Mouse (Mus musculus) liver, embryonic 14.5 days (tissue): ENCODE results near the gene Ankdd1b. TPM values are rescaled to one million over a fixed set of nuclear protein-coding genes. Genes with fewer than 3 reads are reported as not detected.

Experiments used
- ATAC-seq: fragments of 200-750 bp; cut with Nextera tagmentation; 2 replicates; pipeline ENCODE4 v1.8.0; 2017; ENCODE audit warnings: moderate number of reproducible peaks, mild to moderate bottlenecking, moderate library complexity; ENCODE audit not compliant: insufficient read depth
- DNase-seq, 3 experiments: peaks; one replicate each; pipeline ENCODE4 v3.0.0-alpha.2; 2012 to 2013; ENCODE audit warnings: low read depth in 3 of 3, low spot score in 3 of 3
- H3K27ac ChIP-seq: fragments of 300-500 bp; sonication (generic); 2 replicates; pipeline ENCODE4 v1.5.1; 2014; ENCODE audit warnings: moderate library complexity, mild to moderate bottlenecking, control low read depth, inconsistent platforms
- H3K27me3 ChIP-seq: fragments of 300-500 bp; sonication (generic); 2 replicates; pipeline ENCODE4 v1.6.1; 2014; ENCODE audit warnings: mild to moderate bottlenecking, low read length, moderate library complexity; ENCODE audit not compliant: control insufficient read depth, insufficient read depth
- H3K36me3 ChIP-seq: fragments of 300-500 bp; sonication (generic); replicated peaks from 2 replicates; pipeline ENCODE4 v1.6.1; 2014; ENCODE audit warnings: low read depth; ENCODE audit not compliant: control insufficient read depth, insufficient read depth
- H3K4me1 ChIP-seq, 2 experiments: fragments of 200-500 bp in 1 of 2; fragments of 300-500 bp in 1 of 2; sonication (generic) in 1 of 2; replicated peaks; 2 replicates each; pipeline ENCODE4 v1.6.1; 2012 to 2014; ENCODE audit warnings: antibody characterized with exemption in 1 of 2, inconsistent platforms in 1 of 2, low read length in 1 of 2; ENCODE audit not compliant: control insufficient read depth in 2 of 2, insufficient read depth in 2 of 2
- H3K4me2 ChIP-seq: fragments of 300-500 bp; sonication (generic); 2 replicates; pipeline ENCODE4 v1.6.1; 2014; ENCODE audit warnings: low read depth, mild to moderate bottlenecking, control low read depth, moderate library complexity
- H3K4me3 ChIP-seq, 2 experiments: fragments of 200-500 bp in 1 of 2; fragments of 300-500 bp in 1 of 2; sonication (generic) in 1 of 2; 2 replicates each; pipeline ENCODE4 v1.5.1; 2012 to 2014; ENCODE audit warnings: low read depth in 2 of 2, low read length in 2 of 2, mild to moderate bottlenecking in 2 of 2, control low read depth in 1 of 2, inconsistent platforms in 1 of 2, moderate library complexity in 1 of 2; ENCODE audit not compliant: insufficient read depth in 1 of 2
- H3K9ac ChIP-seq: fragments of 300-500 bp; sonication (generic); replicated peaks from 2 replicates; pipeline ENCODE4 v1.6.1; 2014; ENCODE audit warnings: mild to moderate bottlenecking, control low read depth, moderate library complexity
- H3K9me3 ChIP-seq: fragments of 300-500 bp; sonication (generic); 2 replicates; pipeline ENCODE4 v1.6.1; 2016; ENCODE audit warnings: low read length, mixed read lengths; ENCODE audit not compliant: control insufficient read depth
- CTCF ChIP-seq: IDR thresholded peaks from 2 replicates; pipeline ENCODE4 v1.5.1; 2016; ENCODE audit warnings: antibody characterized with exemption, low read depth, control low read depth
- EP300 ChIP-seq: IDR thresholded peaks from 2 replicates; pipeline ENCODE4 v1.6.1; 2016; ENCODE audit warnings: antibody characterized with exemption, low read depth
- WGBS: fragments of 180-500 bp; shearing (Covaris S2); extraction: QIAGEN DNeasy Blood & Tissue Kit; methylation state at CpG from one replicate; pipeline ENCODE4 v1.1.7; 2014; ENCODE audit not compliant: insufficient replicate concordance; 5-methylcytosine and 5-hydroxymethylcytosine counted together
- polyA plus RNA-seq, 2 experiments: library from polyadenylated mRNA; depleted of rRNA in 1 of 2; stranded (reverse) in 1 of 2; unstranded in 1 of 2; fragments of >200 nt; fragmentation: Nextera tagmentation in 1 of 2; extraction: Ambion mirVana in 1 of 2; gene quantifications; 2 replicates each; pipeline versions ENCODE4 v1.2.1 to v1.2.3; 2012 to 2014

The Ankdd1b gene
- polyA plus RNA-seq, 2 experiments: 0.02 to 0.13 TPM

- no peak overlapping the region for H3K4me2 ChIP-seq
- no peaks in the 10 kb centered on the region for H3K4me1 ChIP-seq
- ATAC-seq: no peak
- H3K9ac ChIP-seq: no peak overlapping the region
- TF ChIP-seq EP300: no peak
- no peak for TF ChIP-seq CTCF
- H3K36me3 ChIP-seq: no peaks in the 10 kb centered on the region; the same call in 1 of the 2 replicates
- no peak overlapping the region for H3K4me3 ChIP-seq
- no peak for DNase-seq
- 76% methylated on average over 1 of the region's 1 CpGs for WGBS
- H3K27ac ChIP-seq: no peak overlapping the region
- no peaks in the 10 kb centered on the region for H3K27me3 ChIP-seq
- H3K9me3 ChIP-seq: no peaks in the 10 kb centered on the region
These were observed 8.0 kb upstream of the Ankdd1b start for GRCm38 (mm10) chr13:96478991-96479390.

DNA sequence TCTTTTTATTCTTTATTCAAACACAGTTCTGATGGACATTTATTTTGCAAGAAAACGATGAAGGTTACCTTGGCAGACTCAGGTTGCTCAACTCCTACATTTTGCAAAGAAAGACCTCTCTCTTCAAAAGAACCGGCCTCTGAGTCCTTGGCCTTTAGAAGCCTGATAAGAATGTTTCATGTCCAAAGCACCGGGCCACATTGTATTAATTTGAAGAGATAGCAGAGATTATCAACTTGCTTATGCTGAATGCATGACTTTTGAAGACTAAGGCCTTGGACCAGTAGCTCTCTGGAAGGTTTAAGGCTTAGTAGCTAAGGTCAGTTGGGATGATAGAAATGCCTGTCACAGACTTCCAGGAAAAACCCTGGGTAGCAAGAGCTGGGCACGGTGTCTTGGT lies 6.2 kb upstream of the Ankdd1b start:
- no peaks in the 10 kb centered on the region for H3K27me3 ChIP-seq
- no peak overlapping the region for H3K4me2 ChIP-seq
- no peak for ATAC-seq
- 69% methylated on average over 4 of the region's 4 CpGs for WGBS
- no peak for TF ChIP-seq EP300
- TF ChIP-seq CTCF: no peak
- H3K4me3 ChIP-seq: no peak overlapping the region
- H3K9ac ChIP-seq: no peak overlapping the region
- no peak overlapping the region for H3K27ac ChIP-seq
- no peaks in the 10 kb centered on the region for H3K36me3 ChIP-seq
- no peaks in the 10 kb centered on the region for H3K9me3 ChIP-seq
- H3K4me1 ChIP-seq: no peaks in the 10 kb centered on the region
- no peak for DNase-seq

DNA sequence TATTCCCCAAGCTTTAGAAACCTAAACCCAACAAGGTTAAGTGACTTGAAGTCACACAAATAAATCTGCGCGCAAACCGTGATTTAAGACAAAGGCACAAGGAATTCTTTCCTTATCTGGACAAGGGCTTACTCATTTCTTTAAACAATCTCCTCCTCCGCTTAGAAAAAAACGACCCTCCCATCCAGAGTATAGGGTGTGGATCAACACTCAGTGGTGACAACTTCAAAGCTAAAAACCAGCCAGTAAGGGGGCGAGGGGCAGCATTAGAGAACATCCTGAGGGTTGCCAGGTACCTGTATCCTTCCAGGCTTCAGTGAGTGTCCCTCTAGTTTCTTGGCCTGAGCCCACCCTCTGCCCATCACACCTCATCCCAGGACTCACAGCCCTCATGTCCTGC lies 442 bp downstream of the Ankdd1b start:
- TF ChIP-seq CTCF: no peak
- TF ChIP-seq EP300: no peak
- no peak overlapping the region for H3K9ac ChIP-seq
- H3K27me3 ChIP-seq: no peaks in the 10 kb centered on the region
- 68% methylated on average over 6 of the region's 6 CpGs for WGBS
- no peaks in the 10 kb centered on the region for H3K4me1 ChIP-seq
- no peak overlapping the region for H3K4me2 ChIP-seq
- no peak for ATAC-seq
- no peaks in the 10 kb centered on the region for H3K36me3 ChIP-seq
- DNase-seq: no peak
- no peak overlapping the region for H3K27ac ChIP-seq
- H3K9me3 ChIP-seq: no peaks in the 10 kb centered on the region
- H3K4me3 ChIP-seq: no peak overlapping the region

DNA sequence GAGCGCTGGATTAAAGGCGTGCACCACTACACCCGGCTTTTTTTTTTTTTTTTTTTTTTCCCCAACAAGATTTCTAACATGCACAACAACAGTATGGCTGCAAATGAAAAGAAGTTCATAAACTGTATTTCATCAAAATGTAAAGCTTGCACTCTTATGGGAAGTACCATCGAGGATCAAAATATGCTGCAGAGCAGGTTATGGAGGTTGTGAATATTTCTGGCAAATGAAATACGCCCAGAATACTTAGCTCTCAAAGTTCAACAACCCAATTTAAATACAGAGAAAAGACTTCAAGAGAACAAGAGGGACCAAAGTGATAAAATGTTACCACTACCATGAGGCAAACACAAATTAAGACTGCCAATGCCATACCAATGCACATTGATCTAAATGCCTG lies 2.3 kb downstream of the Ankdd1b start:
- DNase-seq (no peak), ATAC-seq (no peak)
- no peaks in the 10 kb centered on the region for H3K27me3 ChIP-seq
- H3K4me2 ChIP-seq: no peak overlapping the region
- H3K27ac ChIP-seq: no peak overlapping the region
- no peaks in the 10 kb centered on the region for H3K4me1 ChIP-seq
- 63% methylated on average over 5 of the region's 5 CpGs for WGBS
- TF ChIP-seq CTCF (no peak), EP300 (no peak)
- H3K4me3 ChIP-seq: no peak overlapping the region
- no peak overlapping the region for H3K9ac ChIP-seq
- no peaks in the 10 kb centered on the region for H3K9me3 ChIP-seq
- H3K36me3 ChIP-seq: no peaks in the 10 kb centered on the region

DNA sequence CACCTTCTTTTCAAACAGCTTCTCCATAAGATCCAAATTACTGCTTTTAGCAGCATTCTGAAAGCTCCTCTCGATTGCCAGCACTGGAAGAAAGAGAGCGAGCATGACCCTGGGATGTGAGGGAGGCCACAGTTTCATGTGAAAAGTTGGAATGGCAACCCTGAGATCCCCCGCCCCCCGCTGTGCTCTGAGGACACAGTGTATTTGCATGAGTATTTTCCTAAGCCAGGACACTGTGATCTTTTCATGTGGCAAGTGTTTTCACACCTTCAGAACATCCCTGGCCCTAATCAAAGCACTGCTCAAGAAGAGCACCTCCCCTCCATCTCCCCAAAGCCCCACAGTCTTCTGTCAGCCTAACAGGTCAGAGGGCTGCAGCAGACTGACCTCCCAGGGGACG lies 5.7 kb downstream of the Ankdd1b start:
- WGBS: 56% methylated on average over 5 of the region's 5 CpGs
- Histone ChIP-seq H3K27ac (no peak overlapping the region), H3K4me2 (no peak overlapping the region), H3K4me1 (no peaks in the 10 kb centered on the region), H3K9me3 (no peaks in the 10 kb centered on the region), H3K27me3 (no peaks in the 10 kb centered on the region), H3K36me3 (no peaks in the 10 kb centered on the region), H3K4me3 (no peak overlapping the region), H3K9ac (no peak overlapping the region)
- DNase-seq (no peak), ATAC-seq (no peak)
- TF ChIP-seq CTCF (no peak), EP300 (no peak)
